Mouse (Mus musculus) E14TG2a.4 (cell line): ENCODE results near the gene Epha6.

ENCODE experiments used
- H3K27me3 ChIP-seq: 2 replicates; pipeline ENCODE4 v1.6.1; 2014; ENCODE audit warnings: low read length, control low read depth; ENCODE audit not compliant: insufficient read depth
- H3K36me3 ChIP-seq: 2 replicates; pipeline ENCODE4 v1.6.1; 2014; ENCODE audit warnings: low read length, control low read depth; ENCODE audit not compliant: insufficient read depth
- H3K4me1 ChIP-seq: replicated peaks from 2 replicates; pipeline ENCODE4 v1.6.1; 2014; ENCODE audit warnings: low read depth, low read length, control low read depth
- H3K4me3 ChIP-seq: replicated peaks from 2 replicates; pipeline ENCODE4 v1.5.1; 2014; ENCODE audit warnings: mild to moderate bottlenecking, low read length
- H3K9me3 ChIP-seq: 2 replicates; pipeline ENCODE4 v1.6.1; 2014; ENCODE audit warnings: low read length, control low read depth
- CTCF ChIP-seq: conservative IDR thresholded peaks from 2 replicates; pipeline ENCODE4 v1.5.1; 2014; ENCODE audit warnings: low read length
- NANOG ChIP-seq: IDR thresholded peaks from 2 replicates; pipeline ENCODE4 v1.6.1; 2014; ENCODE audit warnings: borderline replicate concordance, low read length, mixed read lengths
- POU5F1 ChIP-seq: IDR thresholded peaks from 2 replicates; pipeline ENCODE4 v1.6.1; 2014; ENCODE audit warnings: low read length, borderline replicate concordance

Epha6 gene

DNA sequence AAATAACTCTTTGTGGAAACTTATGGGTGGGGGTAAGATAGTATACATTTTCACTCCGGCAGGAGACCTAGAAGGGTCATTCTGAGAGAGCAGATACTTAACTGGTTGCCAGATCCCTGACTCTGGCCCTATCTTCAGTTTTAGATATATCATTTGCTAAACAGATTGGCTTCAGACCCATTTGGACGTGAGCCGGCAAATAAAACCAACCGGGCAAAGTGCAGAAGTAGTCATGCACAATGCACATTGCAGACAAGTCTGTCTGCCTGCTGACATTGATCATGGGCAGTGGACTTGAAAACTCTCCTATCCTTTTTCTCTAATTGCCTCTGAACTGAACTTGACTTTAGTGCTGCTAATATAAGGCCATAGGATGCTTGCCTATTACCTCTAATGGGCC, 681.6 kb downstream of the Epha6 start:
- Histone ChIP-seq H3K36me3 (no peaks in the 10 kb centered on the region), H3K4me3 (no peak overlapping the region), H3K27me3 (no peaks in the 10 kb centered on the region), H3K4me1 (peaks cover 2% of the 10 kb centered on the region; the same call in 1 of the 2 replicates), H3K9me3 (peaks cover 7% of the 10 kb centered on the region; the same call in 1 of the 2 replicates)
- no peak for TF ChIP-seq NANOG
- TF ChIP-seq POU5F1, result no peak
- no peak for TF ChIP-seq CTCF

DNA sequence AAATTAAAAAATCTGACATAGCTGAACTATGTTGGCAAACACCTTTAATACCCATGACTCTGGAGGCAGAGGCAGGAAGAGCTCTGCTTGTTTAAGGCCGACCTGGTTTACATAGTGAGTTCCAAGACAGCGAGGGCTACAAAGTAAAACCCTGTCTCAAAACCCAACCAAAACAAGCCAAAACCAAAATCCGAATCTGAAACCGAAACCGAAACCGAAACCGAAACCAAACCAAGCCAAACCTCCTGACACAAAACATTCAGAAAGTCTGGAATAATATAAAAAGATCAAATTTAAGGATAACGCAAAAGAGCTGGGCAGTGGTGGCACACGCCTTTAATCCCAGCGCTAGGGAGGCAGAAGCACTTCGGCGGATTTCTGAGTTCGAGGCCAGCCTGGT, 725.3 kb downstream of the Epha6 start:
- TF ChIP-seq POU5F1 (no peak), NANOG (no peak), CTCF (no peak)
- Histone ChIP-seq H3K36me3 (no peaks in the 10 kb centered on the region), H3K9me3 (no peaks in the 10 kb centered on the region), H3K4me3 (no peak overlapping the region), H3K27me3 (no peaks in the 10 kb centered on the region), H3K4me1 (no peaks in the 10 kb centered on the region)

GRCm38 (mm10) chr16:59871792-59872191, 733.5 kb downstream of the Epha6 start:
- H3K9me3 ChIP-seq, result no peaks in the 10 kb centered on the region

DNA sequence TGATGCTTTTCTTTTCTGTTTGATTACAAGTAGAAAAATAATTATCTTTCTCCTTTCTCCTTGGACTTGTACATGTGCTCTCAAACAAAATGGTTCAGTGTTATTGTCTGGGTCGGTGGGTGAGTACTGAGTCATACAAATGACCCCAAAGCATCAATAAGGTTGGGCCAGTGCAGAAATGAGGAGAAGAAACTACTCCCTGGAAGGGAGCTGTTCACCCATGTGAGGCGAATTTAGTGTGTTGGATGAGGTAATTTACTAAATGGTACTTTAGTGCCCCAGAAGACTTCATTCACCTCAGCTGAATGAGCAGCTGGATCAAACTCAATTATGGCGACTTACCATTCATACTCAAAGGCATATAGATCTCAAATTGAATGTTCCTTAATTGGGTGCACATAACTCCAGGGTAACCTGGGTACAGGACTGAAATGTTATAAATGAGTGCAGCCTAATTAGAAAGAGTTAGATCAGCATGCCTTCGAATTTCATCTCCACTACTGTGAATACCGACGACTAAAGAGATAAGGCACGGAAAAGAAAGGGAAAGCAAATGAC, 751.1 kb downstream of the Epha6 start:
- TF ChIP-seq NANOG (no peak), CTCF (no peak)
- no peaks in the 10 kb centered on the region for H3K27me3 ChIP-seq
- H3K36me3 ChIP-seq, result no peaks in the 10 kb centered on the region
- no peak overlapping the region for H3K4me3 ChIP-seq
- H3K9me3 ChIP-seq, result no peaks in the 10 kb centered on the region
- no peaks in the 10 kb centered on the region for H3K4me1 ChIP-seq

More at GRCm38 (mm10) chr16:59871792-59872191, 733.5 kb downstream of the Epha6 start:
- Histone ChIP-seq H3K4me1 (no peaks in the 10 kb centered on the region), H3K4me3 (no peak overlapping the region), H3K36me3 (no peaks in the 10 kb centered on the region), H3K27me3 (no peaks in the 10 kb centered on the region)
- TF ChIP-seq CTCF (no peak), NANOG (no peak), POU5F1 (no peak)

DNA sequence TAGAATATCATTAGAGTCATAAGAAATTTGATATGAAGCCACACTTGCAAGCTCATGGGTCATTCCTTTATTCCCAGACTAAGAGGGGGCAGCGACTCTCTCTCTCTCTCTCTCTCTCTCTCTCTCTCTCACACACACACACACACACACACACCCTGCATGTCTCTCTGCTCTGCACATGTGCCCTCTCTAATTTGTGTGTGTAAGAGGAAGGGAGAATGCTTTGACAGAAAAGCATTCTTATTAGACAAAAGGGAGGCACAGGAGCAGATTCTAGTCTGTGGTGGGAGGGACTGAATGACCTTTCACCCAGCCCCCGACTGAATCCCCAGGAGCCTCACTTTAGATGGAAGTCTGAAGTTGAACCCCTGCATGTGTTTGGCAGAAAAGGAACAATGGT, 752.6 kb downstream of the Epha6 start:
- no peaks in the 10 kb centered on the region for H3K9me3 ChIP-seq
- H3K27me3 ChIP-seq, result no peaks in the 10 kb centered on the region
- H3K36me3 ChIP-seq, result no peaks in the 10 kb centered on the region
- H3K4me3 ChIP-seq, result no peak overlapping the region
- TF ChIP-seq POU5F1 (no peak), NANOG (no peak), CTCF (no peak)
- H3K4me1 ChIP-seq, result no peaks in the 10 kb centered on the region

DNA sequence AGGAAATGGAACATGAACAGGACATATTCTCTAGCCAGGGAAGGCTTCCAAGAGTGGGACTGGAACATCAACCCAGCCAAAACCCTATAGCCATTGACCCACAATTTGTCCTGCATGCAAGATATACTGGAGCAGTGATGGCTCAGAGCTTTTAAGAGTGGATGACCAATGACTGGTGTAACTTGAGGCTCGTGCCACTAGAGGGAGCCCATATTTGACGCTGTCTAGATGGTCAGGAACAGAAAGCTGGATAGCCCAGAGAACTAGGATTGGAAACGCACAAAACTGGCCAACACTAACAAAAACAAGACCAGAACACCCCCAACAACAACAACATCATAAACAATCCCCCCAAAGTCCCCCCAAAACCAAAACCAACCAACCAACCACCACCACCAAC, 758.8 kb downstream of the Epha6 start:
- Histone ChIP-seq H3K4me3 (no peak overlapping the region), H3K4me1 (no peaks in the 10 kb centered on the region), H3K27me3 (no peaks in the 10 kb centered on the region), H3K9me3 (no peaks in the 10 kb centered on the region), H3K36me3 (no peaks in the 10 kb centered on the region)
- TF ChIP-seq POU5F1, result no peak
- TF ChIP-seq CTCF, result peak; percentile 67

DNA sequence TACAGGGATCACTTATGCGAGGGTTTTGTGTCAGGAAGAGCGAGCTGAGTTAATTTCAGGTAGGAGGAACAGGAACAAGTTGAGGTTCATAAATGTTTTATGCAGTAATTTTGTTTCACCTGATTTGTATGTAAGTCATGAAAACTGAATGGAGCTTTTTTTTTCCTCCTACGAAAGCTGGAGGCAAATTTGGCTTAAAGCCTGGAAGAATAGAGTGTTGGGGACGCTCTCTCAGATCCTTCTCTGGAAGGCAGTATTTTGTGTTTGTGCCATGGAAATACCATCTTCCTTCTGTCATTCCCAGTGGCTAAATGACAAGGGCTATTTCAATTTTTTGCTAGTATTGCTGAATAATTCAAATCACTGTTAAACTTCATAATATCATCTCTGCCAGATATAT, 768.6 kb downstream of the Epha6 start:
- Histone ChIP-seq H3K9me3 (no peaks in the 10 kb centered on the region), H3K36me3 (no peaks in the 10 kb centered on the region), H3K4me1 (no peaks in the 10 kb centered on the region), H3K27me3 (no peaks in the 10 kb centered on the region), H3K4me3 (no peak overlapping the region)
- no peak for TF ChIP-seq NANOG
- TF ChIP-seq POU5F1, result no peak
- no peak for TF ChIP-seq CTCF

DNA sequence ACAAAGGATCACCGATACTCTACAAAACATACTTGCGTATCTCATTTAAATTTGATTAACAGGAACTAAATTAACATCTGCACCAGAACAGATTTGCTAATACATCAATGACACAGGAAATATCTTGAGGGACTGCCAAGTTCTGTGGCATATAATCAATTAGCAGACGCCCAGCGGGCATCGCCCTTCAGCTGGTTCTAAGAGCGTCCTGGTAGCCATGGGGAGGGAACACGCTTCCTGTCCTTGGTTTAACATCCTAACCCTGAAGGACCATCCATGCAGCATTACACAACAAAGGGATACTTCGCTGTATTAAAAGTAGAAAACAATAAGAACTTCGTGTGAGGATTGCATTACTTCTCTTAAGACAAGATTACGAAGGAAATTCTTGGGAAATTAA, 769.0 kb downstream of the Epha6 start:
- Histone ChIP-seq H3K4me1 (no peaks in the 10 kb centered on the region), H3K9me3 (no peaks in the 10 kb centered on the region), H3K36me3 (no peaks in the 10 kb centered on the region), H3K4me3 (no peak overlapping the region), H3K27me3 (no peaks in the 10 kb centered on the region)
- TF ChIP-seq CTCF, result no peak
- no peak for TF ChIP-seq POU5F1
- no peak for TF ChIP-seq NANOG

GRCm38 (mm10) chr16:59832468-59832867, 772.9 kb downstream of the Epha6 start:
- TF ChIP-seq CTCF (no peak), NANOG (no peak), POU5F1 (no peak)
- no peaks in the 10 kb centered on the region for H3K36me3 ChIP-seq
- no peaks in the 10 kb centered on the region for H3K9me3 ChIP-seq
- H3K4me3 ChIP-seq, result no peak overlapping the region
- H3K4me1 ChIP-seq, result no peaks in the 10 kb centered on the region
- H3K27me3 ChIP-seq, result no peaks in the 10 kb centered on the region
